ENCODE assay signal across 9 mouse cellular contexts in the genomic region with DNA sequence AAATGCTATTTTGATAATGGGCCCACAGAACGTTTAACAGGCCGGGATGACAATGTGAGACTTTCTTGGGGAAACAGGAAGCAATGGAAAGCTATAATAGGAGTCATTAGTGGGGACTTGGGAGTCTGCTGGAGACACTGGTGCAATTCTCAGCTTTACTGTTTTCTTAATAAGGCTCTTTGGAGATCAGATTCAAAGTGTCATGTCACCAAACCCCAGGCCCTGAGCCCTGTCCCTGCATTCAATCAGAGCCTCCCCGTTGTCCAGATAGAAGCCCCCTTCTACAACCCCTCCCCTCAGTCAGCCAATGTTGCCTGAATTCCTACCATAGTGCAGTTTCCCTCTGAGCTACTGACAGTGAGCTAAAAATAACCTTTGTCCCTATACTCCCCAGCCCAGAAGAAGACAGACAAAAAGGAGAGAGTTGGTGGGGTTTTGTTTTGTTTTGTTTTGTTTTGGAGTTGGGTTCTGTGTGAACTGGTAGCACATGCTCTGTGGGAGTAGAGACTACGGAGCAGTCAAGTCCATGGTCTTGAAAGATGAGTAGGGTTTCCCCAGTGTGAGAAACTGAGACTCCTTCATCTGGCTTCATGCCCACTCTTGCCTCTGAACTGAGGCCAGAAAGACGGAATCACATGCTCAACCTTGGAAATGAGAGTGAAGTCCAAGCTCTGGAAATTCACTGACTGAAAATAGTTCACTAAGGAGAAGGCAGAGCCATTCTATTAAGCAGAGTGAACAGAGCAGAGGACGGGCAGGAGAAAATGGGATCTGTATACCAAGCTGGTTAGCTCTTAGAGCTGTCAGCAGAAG.
A peak's percentile ranks its signal among the peaks of the same experiment; 100 is the strongest.
DNase-seq lines count a peak whose midpoint lies in the region; ATAC-seq and TF ChIP-seq lines count a peak whose summit lies in the region.
"Had no signal": no experiment of that assay in that cellular context is flagged by ENCODE, and none has a peak within 500 bp of the region (broad histone marks: within the 10 kb centered on the region; RNA-seq: fewer than 3 reads in every experiment).

No protein-coding gene starts in this region.

- H3K4me1 ChIP-seq in forebrain, postnatal 0 days (ENCODE audit: insufficient read depth) = 0 out of 2 replicates have a peak, but pooled peaks cover 8% of the 10 kb centered on the region
- H3K4me1 ChIP-seq in heart, postnatal 0 days (ENCODE audit: control insufficient read depth, insufficient read depth) = peaks cover 19% of the 10 kb centered on the region

- no peaks in the 10 kb centered on the region for H3K27me3 ChIP-seq in forebrain, postnatal 0 days (ENCODE audit: insufficient read depth, low read length)
- no peaks in the 10 kb centered on the region for H3K27me3 ChIP-seq in heart, postnatal 0 days (ENCODE audit: control insufficient read depth, insufficient read depth, low read length)

- H3K4me2 ChIP-seq in forebrain, postnatal 0 days (ENCODE audit: low read depth) = no peak overlapping the region
- H3K4me2 ChIP-seq in heart, postnatal 0 days (ENCODE audit: low read depth, low read length) = peak overlapping the region; percentile 26
- H3K4me2 ChIP-seq: neural tube, embryonic 13.5 days had no signal

- no peak overlapping the region for H3K4me3 ChIP-seq in forebrain, postnatal 0 days (ENCODE audit: low read depth, low read length)
- no peak overlapping the region for H3K4me3 ChIP-seq in heart, postnatal 0 days (ENCODE audit: low read depth, low read length)
- H3K4me3 ChIP-seq: neural tube, embryonic 13.5 days had no signal

- 14% methylated on average over 6 of the region's 6 CpGs for WGBS in forebrain, postnatal 0 days
- 6% methylated on average over 6 of the region's 6 CpGs for WGBS in heart, postnatal 0 days

- no peak overlapping the region for H3K9ac ChIP-seq in forebrain, postnatal 0 days
- no peak overlapping the region for H3K9ac ChIP-seq in heart, postnatal 0 days (replicated peaks; ENCODE audit: low read depth, low read length)
- H3K9ac ChIP-seq: neural tube, embryonic 13.5 days had no signal

- TF ChIP-seq CTCF in forebrain, postnatal 0 days (IDR thresholded peaks at IDR 0.05; ENCODE audit: low read depth) = no peak
- TF ChIP-seq CTCF in heart, postnatal 0 days (IDR thresholded peaks at IDR 0.05; ENCODE audit: low read depth) = no peak

- peak; percentile 34 to 37 for DNase-seq in right cerebral cortex, adult 2 months (ENCODE audit: low spot score in 2 of 2)
- no peak for DNase-seq in right cerebral cortex, postnatal 36 days (ENCODE audit: low spot score in 2 of 2)
- peak; percentile 36 for DNase-seq in forebrain, postnatal 0 days
- DNase-seq in heart, postnatal 0 days (ENCODE audit: low spot score) = peak; percentile 71
- peak; percentile 28 to 30 for DNase-seq in layer of hippocampus, adult 8-10 months (ENCODE audit: low spot score in 2 of 2)
- peak; percentile 14 for DNase-seq in retina, postnatal 1 day
- no peak for DNase-seq in neural tube, embryonic 10.5 days (ENCODE audit: extremely low spot score, low spot score)
- no peak for DNase-seq in thymus, postnatal 36 days

- no peaks in the 10 kb centered on the region for H3K9me3 ChIP-seq in forebrain, postnatal 0 days (ENCODE audit: low read length)
- no peaks in the 10 kb centered on the region for H3K9me3 ChIP-seq in heart, postnatal 0 days (replicated peaks; ENCODE audit: control insufficient read depth, low read length)
- H3K9me3 ChIP-seq: neural tube, embryonic 13.5 days had no signal

- no peak overlapping the region for H3K27ac ChIP-seq in forebrain, postnatal 0 days (ENCODE audit: low read depth, low read length)
- H3K27ac ChIP-seq in heart, postnatal 0 days (ENCODE audit: low read depth) = peak overlapping the region; percentile 80
- H3K27ac ChIP-seq: neural tube, embryonic 13.5 days had no signal

- TF ChIP-seq EP300 in heart, postnatal 0 days (IDR thresholded peaks at IDR 0.05; ENCODE audit: low read depth) = no peak

- no peaks in the 10 kb centered on the region for H3K36me3 ChIP-seq in forebrain, postnatal 0 days (ENCODE audit: insufficient read depth)
- no peaks in the 10 kb centered on the region for H3K36me3 ChIP-seq in heart, postnatal 0 days (replicated peaks; ENCODE audit: control insufficient read depth, insufficient read depth, low read length)
- H3K36me3 ChIP-seq: neural tube, embryonic 13.5 days had no signal

- no peak for ATAC-seq in forebrain, postnatal 0 days
- peak; percentile 84 for ATAC-seq in heart, postnatal 0 days (ENCODE audit: insufficient read depth, low read depth)

Comparison
In these comparisons a context has a peak if more than half of its experiments do, and no peak if none do; other contexts are left out.
1. DNase-seq: peak in right cerebral cortex, adult 2 months (2 of 2), forebrain, postnatal 0 days (single experiment), heart, postnatal 0 days (single experiment), layer of hippocampus, adult 8-10 months (2 of 2) and retina, postnatal 1 day (single experiment); none in right cerebral cortex, postnatal 36 days (0 of 2), neural tube, embryonic 10.5 days (single experiment) and thymus, postnatal 36 days (0 of 2).